Mouse (Mus musculus): ENCODE measurements at regions not wholly inside any gene's neighbourhood (a gene's known extent, or its start where the extent isn't known, plus 50 kb on each side); places are given as distances from the start of the nearest gene placed in this dataset.

- Histone ChIP-seq H3K36me3 (ENCODE audit: control insufficient read depth, insufficient read depth) (no peaks in the 10 kb centered on the region), H3K79me2 (ENCODE audit: control insufficient read depth, insufficient read depth) (no peaks in the 10 kb centered on the region), H3K4me3 (no peak overlapping the region), H3K4me2 (ENCODE audit: low read depth) (no peak overlapping the region), H3ac (ENCODE audit: control insufficient read depth, insufficient read length) (no peak overlapping the region), H3K27me3 (ENCODE audit: control insufficient read depth, insufficient read depth, insufficient read length) (peaks cover 4% of the 10 kb centered on the region)
- no peak for TF ChIP-seq POLR2AphosphoS2 (IDR thresholded peaks at IDR 0.05; ENCODE audit: insufficient read length, low read depth)
- TF ChIP-seq REST (IDR thresholded peaks at IDR 0.05; ENCODE audit: insufficient read depth, insufficient read length) = no peak
- no peak for TF ChIP-seq E2F4 (IDR thresholded peaks at IDR 0.05; ENCODE audit: insufficient read depth)
- TF ChIP-seq TCF12 (IDR thresholded peaks at IDR 0.05; ENCODE audit: insufficient read depth, poor library complexity, severe bottlenecking) = no peak
- TF ChIP-seq MAX (IDR thresholded peaks at IDR 0.05; ENCODE audit: low read depth) = no peak
- no peak for TF ChIP-seq SRF (IDR thresholded peaks at IDR 0.05; ENCODE audit: control insufficient read depth, insufficient read length, low read depth)
- no peak for TF ChIP-seq MYOG (IDR thresholded peaks at IDR 0.05; ENCODE audit: control insufficient read depth in 1 of 3, insufficient read depth in 1 of 3, insufficient read length in 2 of 3, low read depth in 2 of 3)
- no peak for TF ChIP-seq POLR2A (IDR thresholded peaks at IDR 0.05; ENCODE audit: insufficient read length, low read depth)
- TF ChIP-seq CEBPB (IDR thresholded peaks at IDR 0.05; ENCODE audit: insufficient read depth, poor library complexity, severe bottlenecking) = no peak
- TF ChIP-seq MYOD1 (IDR thresholded peaks at IDR 0.05; ENCODE audit: control insufficient read depth in 1 of 3, insufficient read length in 2 of 3, low read depth in 2 of 3) = no peak
- TF ChIP-seq USF1 (IDR thresholded peaks at IDR 0.05; ENCODE audit: low read depth) = no peak
- no peak for TF ChIP-seq TCF3 (IDR thresholded peaks at IDR 0.05; ENCODE audit: insufficient read length, low read depth)
These were observed 374.8 kb downstream of the Sfmbt2 start for GRCm38 (mm10) chr2:10745127-10745526.

DNA sequence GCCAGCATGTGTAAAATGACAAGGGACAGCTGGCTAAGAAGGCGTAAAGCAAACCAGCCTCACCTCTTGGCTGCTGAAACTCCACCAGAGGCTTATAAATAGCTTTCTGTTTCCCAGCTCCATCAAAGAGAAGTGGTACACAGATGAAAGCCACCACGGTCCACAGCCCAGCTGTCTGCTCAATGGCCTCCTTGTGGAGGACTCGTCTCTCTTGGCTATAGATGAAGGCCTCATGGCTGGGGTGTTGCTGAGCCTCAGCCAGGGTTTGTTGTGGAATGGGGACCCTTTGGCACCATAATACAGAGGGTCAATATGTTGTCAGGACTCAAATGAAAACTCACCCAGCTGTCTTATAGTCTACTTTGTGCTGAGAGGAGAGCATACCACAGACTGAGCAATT, 385.1 kb downstream of the Sfmbt2 start:
- H3K79me2 ChIP-seq (ENCODE audit: control insufficient read depth, insufficient read depth) = no peaks in the 10 kb centered on the region
- H3K27me3 ChIP-seq (ENCODE audit: control insufficient read depth, insufficient read depth, insufficient read length) = no peaks in the 10 kb centered on the region
- H3K4me2 ChIP-seq (ENCODE audit: low read depth) = no peak overlapping the region
- no peak overlapping the region for H3K4me3 ChIP-seq
- H3ac ChIP-seq (ENCODE audit: control insufficient read depth, insufficient read length) = no peak overlapping the region
- H3K36me3 ChIP-seq (ENCODE audit: control insufficient read depth, insufficient read depth) = no peaks in the 10 kb centered on the region
- TF ChIP-seq POLR2A (IDR thresholded peaks at IDR 0.05; ENCODE audit: insufficient read length, low read depth) (no peak), MYOG (IDR thresholded peaks at IDR 0.05; ENCODE audit: control insufficient read depth in 1 of 3, insufficient read depth in 1 of 3, insufficient read length in 2 of 3, low read depth in 2 of 3) (no peak), TCF3 (IDR thresholded peaks at IDR 0.05; ENCODE audit: insufficient read length, low read depth) (no peak), USF1 (IDR thresholded peaks at IDR 0.05; ENCODE audit: low read depth) (no peak), CEBPB (IDR thresholded peaks at IDR 0.05; ENCODE audit: insufficient read depth, poor library complexity, severe bottlenecking) (no peak), REST (IDR thresholded peaks at IDR 0.05; ENCODE audit: insufficient read depth, insufficient read length) (no peak), SRF (IDR thresholded peaks at IDR 0.05; ENCODE audit: control insufficient read depth, insufficient read length, low read depth) (no peak), MAX (IDR thresholded peaks at IDR 0.05; ENCODE audit: low read depth) (no peak), POLR2AphosphoS2 (IDR thresholded peaks at IDR 0.05; ENCODE audit: insufficient read length, low read depth) (no peak), TCF12 (IDR thresholded peaks at IDR 0.05; ENCODE audit: insufficient read depth, poor library complexity, severe bottlenecking) (no peak), MYOD1 (IDR thresholded peaks at IDR 0.05; ENCODE audit: control insufficient read depth in 1 of 3, insufficient read length in 2 of 3, low read depth in 2 of 3) (no peak), E2F4 (IDR thresholded peaks at IDR 0.05; ENCODE audit: insufficient read depth) (no peak)

DNA sequence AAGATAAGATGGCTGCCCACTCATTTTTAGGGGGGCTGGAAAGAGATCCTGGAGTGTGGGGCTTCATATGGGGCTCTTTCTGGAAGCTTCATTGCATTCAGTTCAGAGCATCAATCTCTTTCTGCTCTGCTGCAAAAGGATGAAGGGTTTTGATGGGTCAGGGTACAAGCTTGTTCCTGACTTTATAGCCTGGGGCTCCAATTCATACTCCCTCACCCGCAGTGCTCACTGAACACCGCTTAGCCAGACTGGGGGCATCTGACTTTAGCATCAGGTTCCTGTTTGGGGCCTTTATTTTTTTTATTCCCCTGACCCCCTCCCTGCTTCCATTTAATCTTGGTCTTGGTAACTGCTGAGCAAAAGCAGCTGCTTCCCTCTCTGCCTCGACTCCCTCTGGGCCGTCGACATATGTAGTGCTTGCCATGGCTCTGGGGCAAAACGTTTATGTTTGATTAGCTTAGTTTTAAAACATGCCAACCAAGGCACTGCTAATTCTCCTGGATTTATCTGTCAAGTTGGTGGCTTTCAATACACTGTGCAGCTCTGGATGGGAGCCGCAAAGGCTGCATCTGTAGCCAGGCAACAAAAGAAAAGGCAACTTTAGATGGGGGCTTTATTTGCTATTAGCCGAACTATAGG, 387.0 kb downstream of the Sfmbt2 start:
- Histone ChIP-seq H3K79me2 (ENCODE audit: control insufficient read depth, insufficient read depth) (no peaks in the 10 kb centered on the region), H3K4me3 (no peak overlapping the region), H3K27me3 (ENCODE audit: control insufficient read depth, insufficient read depth, insufficient read length) (no peaks in the 10 kb centered on the region), H3K36me3 (ENCODE audit: control insufficient read depth, insufficient read depth) (no peaks in the 10 kb centered on the region), H3ac (ENCODE audit: control insufficient read depth, insufficient read length) (no peak overlapping the region), H3K4me2 (ENCODE audit: low read depth) (no peak overlapping the region)
- no peak for TF ChIP-seq MAX (IDR thresholded peaks at IDR 0.05; ENCODE audit: low read depth)
- no peak for TF ChIP-seq USF1 (IDR thresholded peaks at IDR 0.05; ENCODE audit: low read depth)
- no peak for TF ChIP-seq CEBPB (IDR thresholded peaks at IDR 0.05; ENCODE audit: insufficient read depth, poor library complexity, severe bottlenecking)
- no peak for TF ChIP-seq TCF3 (IDR thresholded peaks at IDR 0.05; ENCODE audit: insufficient read length, low read depth)
- no peak for TF ChIP-seq POLR2A (IDR thresholded peaks at IDR 0.05; ENCODE audit: insufficient read length, low read depth)
- no peak for TF ChIP-seq POLR2AphosphoS2 (IDR thresholded peaks at IDR 0.05; ENCODE audit: insufficient read length, low read depth)

GRCm38 (mm10) chr2:10757886-10758285, 387.6 kb downstream of the Sfmbt2 start:
- Histone ChIP-seq H3K36me3 (ENCODE audit: control insufficient read depth, insufficient read depth) (no peaks in the 10 kb centered on the region), H3K27me3 (ENCODE audit: control insufficient read depth, insufficient read depth, insufficient read length) (no peaks in the 10 kb centered on the region), H3K4me2 (ENCODE audit: low read depth) (no peak overlapping the region), H3ac (ENCODE audit: control insufficient read depth, insufficient read length) (no peak overlapping the region), H3K4me3 (no peak overlapping the region), H3K79me2 (ENCODE audit: control insufficient read depth, insufficient read depth) (no peaks in the 10 kb centered on the region)
- TF ChIP-seq REST (IDR thresholded peaks at IDR 0.05; ENCODE audit: insufficient read depth, insufficient read length) = no peak
- TF ChIP-seq TCF3 (IDR thresholded peaks at IDR 0.05; ENCODE audit: insufficient read length, low read depth) = no peak
- TF ChIP-seq TCF12 (IDR thresholded peaks at IDR 0.05; ENCODE audit: insufficient read depth, poor library complexity, severe bottlenecking) = no peak
- TF ChIP-seq CEBPB (IDR thresholded peaks at IDR 0.05; ENCODE audit: insufficient read depth, poor library complexity, severe bottlenecking) = no peak
- TF ChIP-seq E2F4 (IDR thresholded peaks at IDR 0.05; ENCODE audit: insufficient read depth) = no peak
- no peak for TF ChIP-seq MAX (IDR thresholded peaks at IDR 0.05; ENCODE audit: low read depth)
- no peak for TF ChIP-seq POLR2A (IDR thresholded peaks at IDR 0.05; ENCODE audit: insufficient read length, low read depth)
- no peak for TF ChIP-seq POLR2AphosphoS2 (IDR thresholded peaks at IDR 0.05; ENCODE audit: insufficient read length, low read depth)
- TF ChIP-seq SRF (IDR thresholded peaks at IDR 0.05; ENCODE audit: control insufficient read depth, insufficient read length, low read depth) = no peak
- no peak for TF ChIP-seq MYOG (IDR thresholded peaks at IDR 0.05; ENCODE audit: control insufficient read depth in 1 of 3, insufficient read depth in 1 of 3, insufficient read length in 2 of 3, low read depth in 2 of 3)
- no peak for TF ChIP-seq MYOD1 (IDR thresholded peaks at IDR 0.05; ENCODE audit: control insufficient read depth in 1 of 3, insufficient read length in 2 of 3, low read depth in 2 of 3)
- TF ChIP-seq USF1 (IDR thresholded peaks at IDR 0.05; ENCODE audit: low read depth) = no peak
